Mouse (Mus musculus) layer of hippocampus, adult 18-20 months (tissue): Measurements from ENCODE around the gene Zfp217. TPM values are rescaled to one million over a fixed set of nuclear protein-coding genes. Genes with fewer than 3 reads are reported as not detected.
A peak's percentile ranks its signal among the peaks of the same experiment; 100 is the strongest.
"Not testable (repeated sequence)": the region's sequence is repeated elsewhere in the genome, so short reads cannot be mapped to it uniquely, and the experiment has no call there.

Experiments used
- DNase-seq, 2 experiments: peaks; one replicate each; pipeline ENCODE4 v3.0.0; 2022; ENCODE audit warnings: low spot score in 2 of 2
- long read RNA-seq: library from polyadenylated mRNA; stranded (forward); transcript quantifications from one replicate; pipeline ENCODE4 v2.0.0, GENCODE M21; 2021
- total RNA-seq, 2 experiments: library from RNA; stranded (reverse); gene quantifications; 2 replicates each; pipeline ENCODE4 v1.2.3; 2021

The Zfp217 gene
- total RNA-seq: 1 to 10 TPM; 4.2 TPM
- long read RNA-seq: 0 reads

DNA sequence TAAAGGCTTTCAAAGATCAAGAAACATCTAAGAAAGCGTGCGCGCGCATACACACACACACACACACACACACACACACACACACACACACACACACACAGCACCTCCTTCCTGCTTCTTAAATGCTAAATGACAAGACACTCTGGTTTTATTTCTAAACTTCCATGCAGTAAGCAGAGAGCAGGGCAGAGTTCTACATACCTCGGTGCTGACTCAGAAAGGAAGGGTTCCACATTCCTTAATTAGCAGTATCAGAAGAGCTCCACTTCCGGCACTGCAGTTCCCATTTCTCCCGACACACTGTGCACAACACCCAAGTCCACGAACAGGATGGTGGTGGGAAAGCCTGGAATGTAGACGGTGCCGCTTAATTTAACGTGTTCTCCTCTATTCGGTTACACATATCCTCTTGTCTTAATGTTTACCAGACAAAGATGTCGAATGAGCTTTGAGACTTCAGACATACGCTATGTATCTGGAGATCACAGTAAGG lies at the start of gene Zfp217:
Zfp217 (minus strand) TSS at position 443 of the 493 bp plus-strand sequence.
- DNase-seq: no peak

GRCm38 (mm10) chr2:170195542-170196089 lies 47.7 kb upstream of the Zfp217 start:
- no peak for DNase-seq

GRCm38 (mm10) chr2:170194845-170195244 lies 46.9 kb upstream of the Zfp217 start:
- no peak for DNase-seq

- DNase-seq: no peak
These were observed 45.9 kb upstream of the Zfp217 start for GRCm38 (mm10) chr2:170193850-170194249.

- DNase-seq: no peak
These were observed 45.3 kb upstream of the Zfp217 start for GRCm38 (mm10) chr2:170193211-170193610.

GRCm38 (mm10) chr2:170192731-170193149 lies 44.8 kb upstream of the Zfp217 start:
- DNase-seq: no peak

DNA sequence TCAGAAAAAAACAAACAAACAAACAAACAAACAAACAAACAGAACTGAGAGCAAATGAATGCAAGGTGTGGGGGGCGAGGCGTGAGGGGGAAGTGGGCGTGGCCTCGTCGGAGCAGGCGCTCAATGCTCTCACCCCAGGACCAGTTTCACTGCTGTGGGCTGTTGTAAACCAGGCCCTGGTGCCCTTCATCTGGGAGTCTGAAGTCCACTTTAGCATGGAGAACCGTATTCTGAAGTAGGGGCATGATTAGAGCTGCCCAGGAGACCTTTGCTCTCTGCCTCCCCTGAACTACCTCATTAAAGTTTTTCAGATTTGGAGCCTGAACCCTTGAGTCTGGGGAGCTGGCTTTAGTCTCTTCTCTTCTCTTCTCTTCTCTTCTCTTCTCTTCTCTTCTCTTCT lies 40.8 kb upstream of the Zfp217 start:
- no peak for DNase-seq

DNA sequence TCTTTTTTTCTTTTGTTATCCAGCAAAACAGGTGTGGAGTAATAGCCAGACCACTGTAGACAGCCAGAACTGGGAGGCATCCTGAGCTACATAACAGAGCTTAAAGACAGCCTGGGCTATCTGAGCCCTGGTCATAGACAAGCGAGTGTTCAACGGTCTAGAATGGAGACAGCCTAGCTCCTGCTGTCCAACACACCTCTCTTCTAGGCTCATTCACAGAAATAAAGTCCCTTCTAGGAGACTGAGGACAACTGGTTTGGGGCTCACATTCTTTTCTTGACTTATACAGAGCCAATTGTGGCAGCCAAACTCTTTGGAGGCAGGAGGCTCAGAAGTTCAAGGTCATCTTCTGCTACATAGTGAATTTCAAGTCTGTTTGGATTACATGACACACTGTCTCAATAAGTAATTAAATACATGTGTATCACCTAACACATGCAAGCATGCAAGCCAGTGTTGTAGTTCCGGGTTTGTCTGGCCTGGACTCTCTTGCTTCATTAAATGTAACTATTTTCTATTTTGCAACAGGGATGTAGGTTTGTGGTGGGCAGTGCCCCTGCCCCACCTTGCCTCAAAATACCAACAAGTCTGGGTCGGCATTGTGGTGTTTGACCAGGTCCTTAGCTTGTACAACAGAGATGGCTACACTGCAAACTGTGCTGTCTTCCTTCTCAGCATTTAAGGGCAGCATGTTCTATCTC lies 37.4 kb upstream of the Zfp217 start:
- DNase-seq: no peak

- DNase-seq: peak; percentile 24 to 33
These were observed 36.5 kb upstream of the Zfp217 start for GRCm38 (mm10) chr2:170184175-170184983.

DNA sequence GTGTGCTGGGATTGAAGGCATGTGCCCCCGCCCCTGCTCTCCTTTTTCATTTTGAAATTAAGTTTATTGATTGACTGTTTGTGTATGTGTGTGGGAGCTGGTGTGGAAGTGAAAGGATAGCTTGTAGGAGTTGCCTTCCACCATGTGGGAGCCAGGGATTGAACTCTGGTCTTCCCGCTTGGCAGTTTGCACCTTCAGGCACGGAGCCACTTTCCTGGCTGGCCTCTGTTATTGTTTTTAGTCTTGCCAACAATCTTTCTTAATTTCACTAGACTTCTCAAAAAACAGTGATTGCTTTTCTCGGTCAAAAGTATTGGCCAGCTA lies 35.9 kb upstream of the Zfp217 start:
- DNase-seq: no peak

DNA sequence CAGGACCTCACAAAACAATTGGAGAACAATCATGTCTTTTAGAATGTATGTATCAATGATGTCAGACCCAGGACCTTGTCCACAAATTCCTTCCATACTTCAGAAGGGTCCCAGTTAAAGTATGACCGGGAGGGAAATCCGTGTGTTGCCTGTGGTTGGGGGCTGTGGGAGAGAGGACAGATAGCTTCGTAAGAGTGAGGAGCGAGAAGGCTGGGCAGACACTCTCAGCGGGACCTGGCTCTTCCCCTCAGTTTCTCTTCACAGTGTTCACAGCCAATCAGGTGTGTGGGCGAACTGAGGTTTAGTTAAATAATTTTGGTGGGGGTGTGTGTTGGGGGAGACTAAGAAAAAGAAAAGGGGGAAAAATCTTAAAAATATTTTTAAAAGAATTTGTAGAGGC lies 34.0 kb upstream of the Zfp217 start:
- no peak for DNase-seq

DNA sequence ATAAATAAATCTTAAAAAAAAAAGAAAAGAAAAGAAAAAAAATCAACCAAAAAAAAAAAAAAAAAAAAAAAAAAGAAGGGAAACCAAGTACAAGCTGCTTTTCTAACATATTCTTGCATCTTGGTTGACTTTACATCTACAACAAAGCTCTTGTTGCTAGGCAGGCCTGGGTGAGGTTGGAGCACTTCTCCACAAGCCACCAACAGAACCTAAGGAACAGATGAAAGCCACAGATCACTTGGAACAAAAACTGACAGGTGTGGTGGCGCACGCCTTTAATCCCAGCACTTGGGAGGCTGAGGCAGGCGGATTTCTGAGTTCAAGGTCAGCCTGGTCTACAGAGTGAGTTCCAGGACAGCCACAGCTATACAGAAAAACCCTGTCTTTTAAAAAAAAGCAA lies 32.9 kb upstream of the Zfp217 start:
- not testable (repeated sequence) for DNase-seq

- no peak for DNase-seq
These were observed 31.4 kb upstream of the Zfp217 start for GRCm38 (mm10) chr2:170179317-170179716.

DNA sequence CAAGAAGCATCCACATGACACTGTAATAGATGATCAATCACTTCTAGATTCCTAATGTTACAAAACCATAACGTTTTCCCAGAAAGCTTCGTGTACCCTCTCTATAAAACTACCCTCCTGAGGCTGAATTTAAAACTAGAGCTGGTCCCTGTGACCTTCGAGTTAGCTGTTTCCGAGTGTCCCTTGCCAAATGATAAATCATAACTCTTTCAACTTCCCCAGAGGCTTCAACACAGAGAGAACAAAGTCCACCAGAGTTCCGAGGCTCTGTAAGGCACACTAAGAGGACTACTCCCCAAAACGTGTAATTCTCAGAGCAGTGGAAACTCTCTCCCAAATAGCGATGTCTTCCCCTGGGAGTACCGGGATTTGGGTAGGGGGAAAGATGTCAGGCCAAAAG lies 29.4 kb upstream of the Zfp217 start:
- no peak for DNase-seq

DNA sequence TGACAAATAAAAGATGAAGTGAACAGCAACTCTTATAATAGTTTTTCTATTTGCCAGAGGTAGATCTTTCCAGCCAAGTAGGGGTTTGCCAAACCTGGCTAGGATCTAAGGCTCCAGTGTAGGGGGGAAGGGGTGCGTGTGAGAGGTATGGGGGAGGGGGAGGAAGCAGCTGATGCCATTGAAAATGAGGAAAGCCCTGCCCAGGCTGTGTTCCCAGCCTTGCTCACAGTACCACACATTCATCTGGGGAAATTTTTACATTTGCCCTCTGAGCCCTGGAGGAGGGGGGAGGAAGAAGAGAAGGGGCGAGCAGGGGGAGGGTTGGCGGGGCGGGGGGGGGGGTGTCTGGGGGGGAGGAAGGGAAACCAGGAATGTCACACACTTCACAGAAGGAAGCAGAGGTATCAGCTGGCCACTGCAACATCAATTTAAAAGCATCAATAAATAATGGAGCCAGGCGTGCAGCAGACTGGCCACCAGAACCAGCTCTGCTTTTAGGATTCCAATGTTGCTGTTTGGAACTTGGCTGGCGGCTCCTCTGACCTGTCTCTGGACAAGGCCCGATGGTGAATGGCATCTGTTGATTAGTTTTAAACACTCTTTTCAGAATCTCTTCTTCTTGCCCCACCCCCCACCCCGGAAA lies 28.5 kb upstream of the Zfp217 start:
- no peak for DNase-seq

DNA sequence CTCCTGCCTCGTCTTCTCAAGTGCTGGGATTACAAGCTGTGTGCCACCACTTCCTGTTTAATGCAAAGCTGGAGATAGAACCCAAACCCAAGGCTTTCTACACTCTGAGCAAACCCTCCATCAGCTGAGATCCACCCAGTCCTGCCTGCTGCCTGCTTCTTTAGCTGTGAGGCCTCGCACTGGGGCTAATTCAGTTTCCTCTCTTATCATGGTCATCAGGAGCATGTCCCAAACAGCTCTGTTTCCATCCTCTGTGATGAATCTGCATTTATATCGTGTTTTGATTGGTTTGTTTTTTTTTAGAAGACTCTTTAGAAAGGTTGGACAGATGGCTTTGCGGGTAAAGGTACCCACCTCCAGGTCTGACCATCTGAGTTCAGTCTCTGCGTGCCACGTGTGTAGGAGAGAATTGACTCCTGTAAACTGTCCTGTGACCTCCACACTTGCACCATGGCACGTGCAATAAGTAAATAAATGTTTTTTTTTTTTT lies 27.8 kb upstream of the Zfp217 start:
- DNase-seq: no peak

DNA sequence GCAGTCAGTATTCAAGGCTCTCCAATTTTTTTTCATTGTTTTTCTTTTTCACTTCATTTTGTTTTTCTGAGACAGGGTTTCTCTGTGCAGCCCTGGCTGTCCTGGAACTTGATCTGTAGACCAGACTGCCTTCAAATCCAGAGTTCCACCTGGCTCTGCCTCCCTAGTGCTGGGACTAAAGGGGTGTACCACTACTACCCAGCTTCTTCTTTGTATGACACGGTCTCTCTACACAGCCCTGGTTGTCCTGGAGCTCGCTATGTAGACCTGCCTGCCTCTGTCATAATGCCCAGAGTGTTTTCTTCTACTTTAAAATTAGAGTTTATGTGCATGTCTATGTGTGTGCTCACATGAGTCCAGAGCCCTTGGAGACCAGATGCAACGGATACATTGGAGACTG lies 27.3 kb upstream of the Zfp217 start:
- DNase-seq: no peak

GRCm38 (mm10) chr2:170169062-170169461 lies 21.2 kb upstream of the Zfp217 start:
- no peak for DNase-seq

GRCm38 (mm10) chr2:170165649-170166048 lies 17.7 kb upstream of the Zfp217 start:
- no peak for DNase-seq

- DNase-seq: no peak
These were observed 16.0 kb upstream of the Zfp217 start for GRCm38 (mm10) chr2:170163671-170164462.
